Mouse (Mus musculus): ENCODE results near the gene Smyd3.

The Smyd3 gene

GRCm38 (mm10) chr1:179004133-179004866, 513.5 kb downstream of the Smyd3 start:
- no peak for DNase-seq

- DNase-seq: no peak
Observed at GRCm38 (mm10) chr1:179003406-179004132, 514.3 kb downstream of the Smyd3 start.

DNA sequence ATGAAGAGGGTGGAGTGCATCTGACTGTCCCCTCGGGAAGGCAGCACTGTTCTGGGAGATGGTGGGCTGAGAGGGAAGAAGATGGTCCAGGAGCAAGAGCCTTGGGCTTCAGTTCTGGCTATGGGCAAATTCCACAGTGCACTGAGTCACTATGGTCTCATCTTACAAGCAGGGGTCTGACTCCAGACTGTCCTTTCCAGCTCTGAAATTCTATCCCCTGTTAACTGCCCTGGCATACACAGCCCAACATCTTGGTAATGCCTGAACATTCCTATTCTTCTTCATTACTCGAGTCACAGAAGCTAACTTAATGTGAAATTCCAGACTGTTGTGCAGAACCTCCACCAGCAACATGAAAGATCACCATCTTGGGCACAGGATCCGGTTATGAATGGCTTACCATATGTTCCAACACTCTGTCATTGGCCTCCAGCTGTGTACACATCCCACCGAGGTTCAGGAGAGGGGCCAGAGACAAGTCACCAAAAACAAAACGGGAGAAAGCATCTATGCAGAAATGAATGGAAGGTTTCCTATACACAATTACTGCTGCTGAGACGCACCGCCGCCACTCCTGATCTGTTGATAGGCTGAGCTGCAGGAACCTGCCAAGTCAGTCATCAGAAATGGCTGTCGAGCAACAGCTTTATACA, 517.8 kb downstream of the Smyd3 start:
- no peak for DNase-seq

- DNase-seq: no peak
Observed at GRCm38 (mm10) chr1:178997870-178998269, 520.0 kb downstream of the Smyd3 start.

- DNase-seq: no peak
Observed at GRCm38 (mm10) chr1:178994263-178994662, 523.6 kb downstream of the Smyd3 start.

DNA sequence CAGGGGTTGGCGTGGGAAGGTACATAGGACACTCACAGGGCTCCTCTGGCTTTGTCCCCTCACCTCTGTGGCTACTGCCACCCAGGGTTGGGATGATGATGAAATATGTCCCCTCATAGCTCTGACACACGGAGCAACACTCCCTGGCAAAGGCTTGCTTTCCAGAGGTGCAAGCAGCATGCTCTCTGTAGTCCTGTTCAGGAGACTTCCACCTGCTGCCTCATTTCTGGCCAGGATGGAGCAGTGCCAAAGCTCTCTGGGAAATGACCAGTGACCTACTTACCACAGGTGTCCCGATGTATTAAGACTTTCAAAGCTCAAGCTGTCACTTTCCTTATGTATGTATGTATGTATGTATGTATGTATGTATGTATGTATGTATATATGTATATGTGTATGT, 525.3 kb downstream of the Smyd3 start:
- DNase-seq: no peak

- no peak for DNase-seq
Observed at GRCm38 (mm10) chr1:178991470-178991869, 526.4 kb downstream of the Smyd3 start.

GRCm38 (mm10) chr1:178991045-178991444, 526.8 kb downstream of the Smyd3 start:
- no peak for DNase-seq

- no peak for DNase-seq
Observed at GRCm38 (mm10) chr1:178989485-178989884, 528.4 kb downstream of the Smyd3 start.

DNA sequence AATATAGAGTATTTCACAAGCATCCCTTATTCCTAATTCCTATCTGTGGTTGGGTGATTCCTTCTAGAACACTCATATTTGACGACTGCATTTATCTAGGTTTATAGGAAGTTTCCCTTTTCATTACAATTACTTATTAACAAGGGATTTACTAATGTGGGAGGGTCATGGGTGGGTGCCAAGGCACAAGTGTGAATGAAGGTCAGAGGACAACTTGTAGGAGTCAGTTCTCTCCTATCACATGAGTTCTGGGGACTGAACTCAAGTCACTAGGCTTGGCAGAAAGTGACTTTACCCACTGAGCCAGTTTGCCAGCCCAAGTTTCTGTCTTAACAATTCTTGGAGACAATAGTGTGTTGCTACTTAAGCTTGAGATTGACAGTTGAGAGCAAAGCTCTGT, 529.7 kb downstream of the Smyd3 start:
- no peak for DNase-seq

GRCm38 (mm10) chr1:178981641-178982040, 536.2 kb downstream of the Smyd3 start:
- DNase-seq: no peak

DNA sequence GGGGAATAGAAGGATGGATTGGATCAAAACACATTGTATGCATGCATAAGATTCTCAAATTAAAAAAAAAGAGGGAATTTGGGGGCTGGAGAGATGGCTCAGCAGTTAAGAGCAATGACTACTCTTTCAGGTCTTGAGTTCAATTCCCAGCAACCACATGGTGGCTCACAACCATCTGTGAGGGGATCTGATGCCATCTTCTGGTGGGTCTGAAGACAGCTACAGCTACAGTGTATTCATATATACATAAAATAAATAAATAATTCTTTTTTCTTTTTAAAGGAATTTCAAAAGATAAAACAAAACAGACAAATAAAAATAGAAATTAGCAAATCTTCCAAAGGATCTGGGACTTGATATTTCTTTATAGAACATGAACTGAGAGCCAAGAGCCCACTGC, 537.7 kb downstream of the Smyd3 start:
- DNase-seq: no peak

DNA sequence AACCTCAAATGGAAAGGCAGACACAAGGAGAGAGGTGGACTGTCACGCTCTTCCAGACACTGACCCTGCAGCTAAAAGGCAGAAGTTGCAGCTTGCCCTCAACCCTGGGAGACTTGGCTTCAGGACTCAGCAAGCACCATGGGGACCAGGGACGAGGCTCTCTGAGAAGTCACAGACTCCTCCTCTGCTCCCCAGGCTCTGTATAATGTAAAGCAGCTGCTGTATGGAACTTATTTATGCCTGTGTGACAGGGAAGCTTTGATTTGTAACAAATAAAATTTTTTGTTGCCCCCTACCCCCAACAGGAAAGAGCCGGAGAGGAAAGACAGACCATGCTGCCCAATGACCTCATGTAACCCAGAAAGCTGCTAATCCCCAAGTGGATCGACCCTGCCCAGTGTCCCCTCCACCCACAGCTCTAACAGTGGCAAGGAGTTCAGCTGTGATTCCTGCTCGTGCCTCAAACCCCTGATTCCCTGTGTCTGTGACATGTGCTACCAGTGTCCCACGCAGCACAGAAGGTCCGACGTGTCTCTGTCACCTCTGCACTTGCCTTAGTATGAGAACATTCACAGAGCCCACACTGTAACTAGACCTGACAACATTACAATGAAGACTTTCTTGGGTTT, 539.1 kb downstream of the Smyd3 start:
- DNase-seq: no peak

GRCm38 (mm10) chr1:178972055-178972454, 545.8 kb downstream of the Smyd3 start:
- no peak for DNase-seq

DNA sequence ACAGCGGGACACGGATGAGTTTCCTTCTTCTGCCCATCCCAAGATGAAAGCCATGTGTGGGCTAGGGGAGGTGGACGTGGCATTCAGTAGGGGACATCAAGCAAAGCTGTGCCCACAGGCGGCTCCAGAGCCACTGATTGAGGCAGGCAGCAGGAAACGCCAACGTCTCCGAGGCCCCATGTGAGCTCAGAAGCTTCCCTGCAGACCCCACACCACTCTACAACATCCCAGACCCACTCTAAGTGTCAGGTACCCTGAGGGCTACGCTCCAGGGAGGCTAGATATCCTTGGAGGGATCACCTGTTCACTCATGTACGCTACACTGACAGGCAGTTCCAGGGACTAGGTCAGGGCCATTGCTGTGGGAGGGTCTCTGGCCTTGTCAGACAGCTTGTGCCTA, 556.2 kb downstream of the Smyd3 start:
- DNase-seq: no peak

GRCm38 (mm10) chr1:178960015-178960559, 557.8 kb downstream of the Smyd3 start:
- DNase-seq: peak; percentile 47 to 56

GRCm38 (mm10) chr1:178958641-178959040, 559.2 kb downstream of the Smyd3 start:
- DNase-seq: no peak

DNA sequence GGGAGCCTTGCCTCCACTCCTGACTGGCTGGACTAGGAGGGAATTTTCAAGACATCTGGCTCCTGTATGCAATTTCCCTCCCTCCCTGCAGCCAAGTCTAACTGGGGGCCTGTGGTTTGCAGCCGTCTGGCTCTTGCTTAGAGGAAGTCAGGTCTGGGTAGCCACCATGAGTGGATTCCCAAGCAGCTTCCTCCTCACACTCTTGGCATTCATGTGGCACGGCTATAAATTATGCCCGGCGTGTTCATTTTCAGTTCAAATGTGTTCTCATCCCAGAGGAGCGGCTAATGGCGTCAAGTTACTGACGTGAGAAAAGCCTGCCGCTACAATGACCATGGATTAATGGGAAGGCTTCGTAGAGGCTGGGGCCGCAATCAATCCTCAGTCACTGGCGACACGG, 564.9 kb downstream of the Smyd3 start:
- no peak for DNase-seq

- DNase-seq: no peak
Observed at GRCm38 (mm10) chr1:178942251-178942963, 575.4 kb downstream of the Smyd3 start.

DNA sequence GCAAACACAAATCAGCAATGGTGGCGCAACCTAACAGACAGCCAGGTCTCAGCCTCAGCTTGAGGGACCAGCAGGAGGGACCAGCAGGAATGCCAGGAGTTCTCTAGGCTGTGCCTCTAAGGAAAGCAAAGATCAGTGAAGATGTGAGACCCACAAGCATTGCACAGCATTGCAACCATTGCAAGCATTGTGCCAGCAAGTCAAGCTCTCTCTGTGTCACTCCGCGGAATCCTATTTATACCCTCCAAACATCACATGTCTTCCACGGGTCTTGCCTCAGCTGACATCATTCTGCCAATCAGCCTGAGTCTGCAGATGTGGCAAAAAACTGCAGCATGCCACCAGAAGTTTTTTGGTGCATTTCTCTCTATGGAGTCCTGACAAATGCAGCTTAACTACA, 577.5 kb downstream of the Smyd3 start:
- DNase-seq: no peak

DNA sequence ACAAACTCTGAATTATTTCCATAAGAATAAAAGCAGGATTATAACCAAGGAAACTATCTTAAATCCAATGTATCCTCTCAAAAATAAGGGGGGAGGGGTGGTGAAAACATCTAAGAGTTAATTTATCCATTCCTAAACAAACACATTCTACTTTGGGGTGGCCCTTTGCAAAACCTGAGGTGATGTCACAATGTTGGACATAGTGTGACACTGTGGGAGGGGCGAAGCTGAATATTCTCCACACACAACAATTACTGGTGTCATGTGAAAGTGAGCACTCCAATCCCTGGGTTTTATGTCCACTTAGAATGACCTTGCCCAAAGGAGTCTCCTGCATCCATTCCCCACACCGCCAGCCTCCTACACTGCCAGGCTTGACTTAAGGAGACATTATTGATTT, 580.9 kb downstream of the Smyd3 start:
- no peak for DNase-seq

DNA sequence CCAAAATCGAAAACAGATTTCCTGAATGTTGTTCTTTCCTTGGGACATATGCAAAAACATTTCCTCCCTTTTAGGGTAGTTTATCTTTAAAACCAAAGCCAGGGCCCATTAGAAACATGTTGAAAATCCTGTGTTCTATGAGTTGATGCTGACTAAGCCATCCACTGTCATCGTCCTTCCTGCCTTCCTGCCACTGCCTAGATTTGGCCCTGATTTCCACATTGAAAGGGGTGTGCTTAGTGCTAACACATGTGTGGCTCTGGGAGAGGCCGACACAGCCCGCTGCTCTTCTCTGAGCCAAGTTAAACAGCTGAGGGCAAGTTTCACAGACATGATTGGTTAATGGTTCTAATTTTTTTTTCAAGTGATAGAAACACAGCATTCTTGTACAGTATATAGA, 581.4 kb downstream of the Smyd3 start:
- DNase-seq: no peak
